Mouse (Mus musculus) spleen, adult 12 weeks (tissue): Measurements from ENCODE around the gene Ccdc170.
"Not testable (repeated sequence)": the region's sequence is repeated elsewhere in the genome, so short reads cannot be mapped to it uniquely, and the experiment has no call there.

ENCODE experiments used
- DNase-seq: peaks from one replicate; pipeline ENCODE4 v3.0.0; 2022; ENCODE audit warnings: low spot score

The Ccdc170 gene

GRCm38 (mm10) chr10:4599591-4599990, 117.3 kb downstream of the Ccdc170 start:
- no peak for DNase-seq

GRCm38 (mm10) chr10:4600796-4601474, 118.6 kb downstream of the Ccdc170 start:
- no peak for DNase-seq

GRCm38 (mm10) chr10:4601612-4602011, 119.3 kb downstream of the Ccdc170 start:
- DNase-seq: not testable (repeated sequence)

- DNase-seq: no peak
Measured at GRCm38 (mm10) chr10:4602466-4602865, 120.2 kb downstream of the Ccdc170 start.

- DNase-seq: no peak
Measured at GRCm38 (mm10) chr10:4604527-4605209, 122.4 kb downstream of the Ccdc170 start.

GRCm38 (mm10) chr10:4610234-4610633, 127.9 kb downstream of the Ccdc170 start:
- DNase-seq: no peak

GRCm38 (mm10) chr10:4611386-4612155, 129.3 kb downstream of the Ccdc170 start, which contains the start of gene Esr1:
Esr1 (plus strand) TSS chr10:4611593.
- DNase-seq: no peak
